Mouse (Mus musculus) midbrain, embryonic 11.5 days (tissue): ENCODE results near the gene Phyh. TPM values are rescaled to one million over a fixed set of nuclear protein-coding genes. Genes with fewer than 3 reads are reported as not detected.
"Not testable (repeated sequence)": the region's sequence is repeated elsewhere in the genome, so short reads cannot be mapped to it uniquely, and the experiment has no call there.

Experiments
- ATAC-seq: fragments of 200-750 bp; cut with Nextera tagmentation; 2 replicates; pipeline ENCODE4 v1.8.0; 2017; ENCODE audit warnings: moderate TSS enrichment, moderate library complexity; ENCODE audit not compliant: low FRiP score
- DNase-seq: peaks from one replicate; pipeline ENCODE4 v3.0.0; 2015; ENCODE audit warnings: low spot score; ENCODE audit errors: missing footprints
- H3K27ac ChIP-seq: fragments of 300-500 bp; sonication (generic); 2 replicates; pipeline ENCODE4 v1.5.1; 2014; ENCODE audit warnings: low read depth, low read length
- H3K27me3 ChIP-seq: fragments of 300-500 bp; sonication (generic); 2 replicates; pipeline ENCODE4 v1.6.1; 2014; ENCODE audit warnings: mild to moderate bottlenecking, low read length, moderate library complexity, mixed read lengths; ENCODE audit not compliant: control insufficient read depth, insufficient read depth
- H3K36me3 ChIP-seq: fragments of 300-500 bp; sonication (generic); 2 replicates; pipeline ENCODE4 v1.6.1; 2014; ENCODE audit warnings: mild to moderate bottlenecking, low read length, moderate library complexity, mixed read lengths; ENCODE audit not compliant: control insufficient read depth, insufficient read depth
- H3K4me1 ChIP-seq: fragments of 300-500 bp; sonication (generic); 2 replicates; pipeline ENCODE4 v1.6.1; 2014; ENCODE audit warnings: low read length; ENCODE audit not compliant: control insufficient read depth, insufficient read depth
- H3K4me2 ChIP-seq: fragments of 300-500 bp; sonication (generic); 2 replicates; pipeline ENCODE4 v1.6.1; 2014; ENCODE audit warnings: mild to moderate bottlenecking, moderate library complexity
- H3K4me3 ChIP-seq: fragments of 300-500 bp; sonication (generic); 2 replicates; pipeline ENCODE4 v1.5.1; 2014; ENCODE audit warnings: low read depth, low read length
- H3K9ac ChIP-seq: fragments of 300-500 bp; sonication (generic); 2 replicates; pipeline ENCODE4 v1.6.1; 2014; ENCODE audit warnings: low read length
- H3K9me3 ChIP-seq: fragments of 300-500 bp; sonication (generic); 2 replicates; pipeline ENCODE4 v1.6.1; 2016; ENCODE audit warnings: low read length; ENCODE audit not compliant: control insufficient read depth
- WGBS: fragments of 180-500 bp; shearing (Covaris S2); extraction: QIAGEN DNeasy Blood & Tissue Kit; methylation state at CpG from one replicate; pipeline ENCODE4 v1.1.7; 2014; 5-methylcytosine and 5-hydroxymethylcytosine counted together
- polyA plus RNA-seq: library from polyadenylated mRNA; unstranded; fragments of >200 nt; fragmentation: Nextera tagmentation; extraction: Ambion mirVana; gene quantifications from 2 replicates; pipeline ENCODE4 v1.2.1, GENCODE M21; 2014

Phyh gene
- polyA plus RNA-seq, 1 experiment from 2014 or later: 44.8 TPM

- no peak for ATAC-seq
- 95% methylated on average over 9 of the region's 9 CpGs for WGBS
Measured at GRCm38 (mm10) chr2:4934516-4934915, 15.7 kb downstream of the Phyh start.

GRCm38 (mm10) chr2:4937931-4938330, 19.1 kb downstream of the Phyh start:
- no peak overlapping the region for H3K4me3 ChIP-seq
- H3K27me3 ChIP-seq: no peaks in the 10 kb centered on the region
- H3K4me2 ChIP-seq: no peak overlapping the region
- DNase-seq (no peak), ATAC-seq (no peak)
- WGBS: 90% methylated on average over 7 of the region's 7 CpGs
- H3K36me3 ChIP-seq: peaks cover 4% of the 10 kb centered on the region; the same call in 1 of the 2 replicates
- H3K4me1 ChIP-seq: no peaks in the 10 kb centered on the region
- H3K9ac ChIP-seq: no peak overlapping the region
- H3K27ac ChIP-seq: no peak overlapping the region
- no peaks in the 10 kb centered on the region for H3K9me3 ChIP-seq

More at GRCm38 (mm10) chr2:4934516-4934915, 15.7 kb downstream of the Phyh start:
- H3K9me3 ChIP-seq: no peaks in the 10 kb centered on the region
- no peak overlapping the region for H3K9ac ChIP-seq
- H3K27me3 ChIP-seq: no peaks in the 10 kb centered on the region
- H3K27ac ChIP-seq: no peak overlapping the region
- H3K4me2 ChIP-seq: no peak overlapping the region
- no peak for DNase-seq
- no peaks in the 10 kb centered on the region for H3K4me1 ChIP-seq
- H3K36me3 ChIP-seq: peaks cover 7% of the 10 kb centered on the region
- H3K4me3 ChIP-seq: no peak overlapping the region

GRCm38 (mm10) chr2:4940861-4941260, 22.0 kb downstream of the Phyh start:
- no peak for DNase-seq
- ATAC-seq: no peak
- H3K4me3 ChIP-seq: no peak overlapping the region
- H3K27me3 ChIP-seq: no peaks in the 10 kb centered on the region
- H3K4me2 ChIP-seq: no peak overlapping the region
- H3K36me3 ChIP-seq: peaks cover 4% of the 10 kb centered on the region; the same call in 1 of the 2 replicates
- H3K9me3 ChIP-seq: no peaks in the 10 kb centered on the region
- no peak overlapping the region for H3K9ac ChIP-seq
- WGBS: 89% methylated on average over 11 of the region's 11 CpGs
- no peak overlapping the region for H3K27ac ChIP-seq
- no peaks in the 10 kb centered on the region for H3K4me1 ChIP-seq

GRCm38 (mm10) chr2:4949691-4950090, 30.9 kb downstream of the Phyh start:
- H3K27ac ChIP-seq, H3K4me2 ChIP-seq, H3K27me3 ChIP-seq, H3K9me3 ChIP-seq, DNase-seq, ATAC-seq, H3K4me1 ChIP-seq, H3K4me3 ChIP-seq, H3K9ac ChIP-seq, H3K36me3 ChIP-seq: not testable (repeated sequence)
- 94% methylated on average over 8 of the region's 8 CpGs for WGBS

GRCm38 (mm10) chr2:4950986-4951385, 32.2 kb downstream of the Phyh start:
- Histone ChIP-seq H3K9ac (no peak overlapping the region), H3K9me3 (no peaks in the 10 kb centered on the region), H3K27ac (no peak overlapping the region), H3K4me1 (no peaks in the 10 kb centered on the region), H3K4me3 (no peak overlapping the region), H3K36me3 (no peaks in the 10 kb centered on the region), H3K4me2 (no peak overlapping the region), H3K27me3 (no peaks in the 10 kb centered on the region)
- 96% methylated on average over 2 of the region's 2 CpGs for WGBS
- DNase-seq (no peak), ATAC-seq (no peak)

GRCm38 (mm10) chr2:4954216-4954760, 35.5 kb downstream of the Phyh start:
- Histone ChIP-seq H3K9ac (no peak overlapping the region), H3K27me3 (no peaks in the 10 kb centered on the region), H3K9me3 (no peaks in the 10 kb centered on the region), H3K4me3 (no peak overlapping the region), H3K4me2 (no peak overlapping the region), H3K27ac (no peak overlapping the region), H3K36me3 (no peaks in the 10 kb centered on the region), H3K4me1 (no peaks in the 10 kb centered on the region)
- ATAC-seq (no peak), DNase-seq (no peak)
- 92% methylated on average over 6 of the region's 6 CpGs for WGBS

GRCm38 (mm10) chr2:4958039-4958438, 39.2 kb downstream of the Phyh start:
- H3K27ac ChIP-seq: no peak overlapping the region
- no peaks in the 10 kb centered on the region for H3K9me3 ChIP-seq
- no peaks in the 10 kb centered on the region for H3K27me3 ChIP-seq
- no peak overlapping the region for H3K4me3 ChIP-seq
- no peak overlapping the region for H3K4me2 ChIP-seq
- ATAC-seq (no peak), DNase-seq (no peak)
- no peaks in the 10 kb centered on the region for H3K4me1 ChIP-seq
- 94% methylated on average over 12 of the region's 12 CpGs for WGBS
- no peak overlapping the region for H3K9ac ChIP-seq
- no peaks in the 10 kb centered on the region for H3K36me3 ChIP-seq

- ATAC-seq: no peak
- WGBS: 96% methylated on average over 2 of the region's 2 CpGs
Measured at GRCm38 (mm10) chr2:4967806-4968205, 49.0 kb downstream of the Phyh start.

GRCm38 (mm10) chr2:4969083-4969482, 50.3 kb downstream of the Phyh start:
- Histone ChIP-seq H3K9ac (no peak overlapping the region), H3K27me3 (no peaks in the 10 kb centered on the region), H3K4me1 (no peaks in the 10 kb centered on the region), H3K27ac (no peak overlapping the region), H3K36me3 (no peaks in the 10 kb centered on the region), H3K4me3 (no peak overlapping the region), H3K4me2 (no peak overlapping the region), H3K9me3 (no peaks in the 10 kb centered on the region)
- ATAC-seq (no peak), DNase-seq (no peak)
- WGBS: 97% methylated on average over 1 of the region's 2 CpGs

More at GRCm38 (mm10) chr2:4967806-4968205, 49.0 kb downstream of the Phyh start:
- Histone ChIP-seq H3K9ac (no peak overlapping the region), H3K36me3 (no peaks in the 10 kb centered on the region), H3K4me1 (no peaks in the 10 kb centered on the region), H3K27me3 (no peaks in the 10 kb centered on the region), H3K4me3 (no peak overlapping the region), H3K27ac (no peak overlapping the region), H3K9me3 (no peaks in the 10 kb centered on the region), H3K4me2 (no peak overlapping the region)
- no peak for DNase-seq
